In the genomic region with DNA sequence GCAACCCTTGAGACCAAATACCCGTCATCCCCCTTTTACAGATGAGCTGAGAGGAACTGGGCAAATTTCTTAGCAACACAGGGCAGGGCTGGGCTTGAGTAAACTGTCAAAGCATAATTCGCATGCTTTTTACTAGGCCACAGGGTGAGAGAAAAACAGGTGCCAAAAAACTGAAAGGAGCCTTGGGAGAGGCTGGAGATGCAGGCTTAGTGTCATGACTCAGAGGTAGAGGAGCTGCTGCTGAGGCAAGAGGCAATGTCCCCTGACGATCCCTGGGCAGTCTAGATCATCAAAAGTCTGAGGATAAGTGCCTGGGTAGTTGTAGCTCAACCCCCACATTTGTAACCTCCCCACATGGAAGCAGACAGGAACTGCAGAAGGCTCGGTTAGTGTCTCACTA, we compare ENCODE assay signal across 21 mouse cellular contexts.
"Had no signal": no experiment of that assay in that cellular context is flagged by ENCODE, and none has a peak within 500 bp of the region (broad histone marks: within the 10 kb centered on the region; RNA-seq: fewer than 3 reads in every experiment).

No protein-coding gene starts in this region.

- DNase-seq: kidney, postnatal 25 days; layer of hippocampus, adult 9-11 months; liver; lung, adult 18-20 months; lung, postnatal 10 days; lung, postnatal 36 days; right cerebral cortex, postnatal 14 days; right cerebral cortex, postnatal 4 days; thymus, adult 2 months; thymus, postnatal 14 days; thymus, postnatal 4 days had no signal

- H3K4me3 ChIP-seq: layer of hippocampus, adult 2 months; limb, embryonic 10.5 days; limb, embryonic 13.5 days; liver, embryonic 12.5 days; liver, embryonic 15.5 days; lung, embryonic 15.5 days; megakaryocyte, embryonic 14.5 days; midbrain, embryonic 12.5 days had no signal

- H3K36me3 ChIP-seq: limb, embryonic 10.5 days; limb, embryonic 13.5 days; liver, embryonic 12.5 days; liver, embryonic 15.5 days; lung, embryonic 15.5 days; midbrain, embryonic 12.5 days had no signal

- H3K9me3 ChIP-seq: limb, embryonic 10.5 days; limb, embryonic 13.5 days; liver, embryonic 12.5 days; liver, embryonic 15.5 days; lung, embryonic 15.5 days; megakaryocyte, embryonic 14.5 days; midbrain, embryonic 12.5 days had no signal

- H3K4me2 ChIP-seq: limb, embryonic 13.5 days; liver, embryonic 12.5 days; liver, embryonic 15.5 days; lung, embryonic 15.5 days; midbrain, embryonic 12.5 days had no signal

- ATAC-seq: liver, embryonic 12.5 days had no signal

- H3K4me1 ChIP-seq: limb, embryonic 10.5 days; limb, embryonic 13.5 days; liver, embryonic 12.5 days; liver, embryonic 15.5 days; lung, embryonic 15.5 days; megakaryocyte, embryonic 14.5 days had no signal

- H3K27me3 ChIP-seq: limb, embryonic 13.5 days; liver, embryonic 12.5 days; liver, embryonic 15.5 days; lung, embryonic 15.5 days had no signal

- H3K9ac ChIP-seq: limb, embryonic 13.5 days; liver, embryonic 12.5 days; liver, embryonic 15.5 days; lung, embryonic 15.5 days; midbrain, embryonic 12.5 days had no signal

- H3K27ac ChIP-seq: kidney, postnatal 0 days; layer of hippocampus, adult 2 months; limb, embryonic 10.5 days; limb, embryonic 13.5 days; liver, embryonic 12.5 days; liver, embryonic 15.5 days; lung, embryonic 15.5 days; stomach, postnatal 0 days had no signal
